Mouse (Mus musculus): ENCODE measurements around the gene Ptprm. TPM values are rescaled to one million over a fixed set of nuclear protein-coding genes. Genes with fewer than 3 reads are reported as not detected.

Ptprm gene
- polyA plus RNA-seq, 1 experiment from 2014 or later, result 9.0 TPM

GRCm38 (mm10) chr17:67178686-67179265, 175.5 kb downstream of the Ptprm start:
- no peak for DNase-seq (ENCODE audit: low spot score)
- 64% methylated on average over 5 of the region's 5 CpGs for WGBS

GRCm38 (mm10) chr17:67175836-67176235, 178.4 kb downstream of the Ptprm start:
- Histone ChIP-seq H3K4me1 (no peaks in the 10 kb centered on the region), H3K4me3 (no peak overlapping the region), H3K27me3 (ENCODE audit: low read depth, poor library complexity, severe bottlenecking) (no peaks in the 10 kb centered on the region), H3K27ac (no peak overlapping the region), H3K36me3 (no peaks in the 10 kb centered on the region), H3K9me3 (replicated peaks) (no peaks in the 10 kb centered on the region)
- peak; percentile 37 for DNase-seq (ENCODE audit: low spot score)
- 60% methylated on average over 2 of the region's 2 CpGs for WGBS

More at GRCm38 (mm10) chr17:67178686-67179265, 175.5 kb downstream of the Ptprm start:
- H3K27me3 ChIP-seq (ENCODE audit: low read depth, poor library complexity, severe bottlenecking), result no peaks in the 10 kb centered on the region
- H3K4me3 ChIP-seq, result no peak overlapping the region
- H3K27ac ChIP-seq, result no peak overlapping the region
- H3K4me1 ChIP-seq, result no peaks in the 10 kb centered on the region
- no peaks in the 10 kb centered on the region for H3K9me3 ChIP-seq (replicated peaks)
- H3K36me3 ChIP-seq, result no peaks in the 10 kb centered on the region

- DNase-seq (ENCODE audit: low spot score), result no peak
- 90% methylated on average over 2 of the region's 2 CpGs for WGBS
- no peaks in the 10 kb centered on the region for H3K27me3 ChIP-seq (ENCODE audit: low read depth, poor library complexity, severe bottlenecking)
Observed at GRCm38 (mm10) chr17:67171353-67171752, 182.9 kb downstream of the Ptprm start.

GRCm38 (mm10) chr17:67170696-67171095, 183.6 kb downstream of the Ptprm start:
- Histone ChIP-seq H3K27ac (no peak overlapping the region), H3K4me1 (no peaks in the 10 kb centered on the region), H3K4me3 (no peak overlapping the region), H3K9me3 (replicated peaks) (no peaks in the 10 kb centered on the region), H3K36me3 (no peaks in the 10 kb centered on the region), H3K27me3 (ENCODE audit: low read depth, poor library complexity, severe bottlenecking) (no peaks in the 10 kb centered on the region)
- no peak for DNase-seq (ENCODE audit: low spot score)
- 93% methylated on average over 7 of the region's 7 CpGs for WGBS

More at GRCm38 (mm10) chr17:67171353-67171752, 182.9 kb downstream of the Ptprm start:
- no peaks in the 10 kb centered on the region for H3K4me1 ChIP-seq
- no peak overlapping the region for H3K27ac ChIP-seq
- H3K4me3 ChIP-seq, result no peak overlapping the region
- H3K9me3 ChIP-seq (replicated peaks), result no peaks in the 10 kb centered on the region
- no peaks in the 10 kb centered on the region for H3K36me3 ChIP-seq

GRCm38 (mm10) chr17:67165876-67166275, 188.4 kb downstream of the Ptprm start:
- WGBS, result 89% methylated on average over 2 of the region's 2 CpGs
- no peaks in the 10 kb centered on the region for H3K27me3 ChIP-seq (ENCODE audit: low read depth, poor library complexity, severe bottlenecking)
- no peak for DNase-seq (ENCODE audit: low spot score)
- no peak overlapping the region for H3K4me3 ChIP-seq
- H3K27ac ChIP-seq, result no peak overlapping the region
- no peaks in the 10 kb centered on the region for H3K9me3 ChIP-seq (replicated peaks)
- H3K36me3 ChIP-seq, result no peaks in the 10 kb centered on the region
- H3K4me1 ChIP-seq, result no peaks in the 10 kb centered on the region

GRCm38 (mm10) chr17:67159611-67160010, 194.6 kb downstream of the Ptprm start:
- Histone ChIP-seq H3K27ac (no peak overlapping the region), H3K36me3 (no peaks in the 10 kb centered on the region), H3K9me3 (replicated peaks) (no peaks in the 10 kb centered on the region), H3K4me1 (no peaks in the 10 kb centered on the region), H3K27me3 (ENCODE audit: low read depth, poor library complexity, severe bottlenecking) (no peaks in the 10 kb centered on the region), H3K4me3 (no peak overlapping the region)
- WGBS, result 64% methylated on average over 8 of the region's 8 CpGs
- no peak for DNase-seq (ENCODE audit: low spot score)

- H3K9me3 ChIP-seq (replicated peaks), result no peaks in the 10 kb centered on the region
- no peaks in the 10 kb centered on the region for H3K27me3 ChIP-seq (ENCODE audit: low read depth, poor library complexity, severe bottlenecking)
- no peak overlapping the region for H3K4me3 ChIP-seq
- H3K27ac ChIP-seq, result no peak overlapping the region
- WGBS, result 92% methylated on average over 7 of the region's 7 CpGs
- no peaks in the 10 kb centered on the region for H3K36me3 ChIP-seq
- no peak for DNase-seq (ENCODE audit: low spot score)
- H3K4me1 ChIP-seq, result no peaks in the 10 kb centered on the region
Observed at GRCm38 (mm10) chr17:67157089-67157752, 197.0 kb downstream of the Ptprm start.

- Histone ChIP-seq H3K4me3 (no peak overlapping the region), H3K36me3 (no peaks in the 10 kb centered on the region), H3K27me3 (ENCODE audit: low read depth, poor library complexity, severe bottlenecking) (no peaks in the 10 kb centered on the region), H3K27ac (no peak overlapping the region), H3K9me3 (replicated peaks) (no peaks in the 10 kb centered on the region), H3K4me1 (no peaks in the 10 kb centered on the region)
- WGBS, result 91% methylated on average over 3 of the region's 3 CpGs
- DNase-seq (ENCODE audit: low spot score), result no peak
Observed at GRCm38 (mm10) chr17:67152218-67152617, 202.0 kb downstream of the Ptprm start.

- Histone ChIP-seq H3K27ac (no peak overlapping the region), H3K4me1 (no peaks in the 10 kb centered on the region), H3K4me3 (no peak overlapping the region), H3K9me3 (replicated peaks) (no peaks in the 10 kb centered on the region), H3K27me3 (ENCODE audit: low read depth, poor library complexity, severe bottlenecking) (no peaks in the 10 kb centered on the region), H3K36me3 (no peaks in the 10 kb centered on the region)
- no peak for DNase-seq (ENCODE audit: low spot score)
- WGBS, result 88% methylated on average over 2 of the region's 2 CpGs
Observed at GRCm38 (mm10) chr17:67150441-67150840, 203.8 kb downstream of the Ptprm start.

GRCm38 (mm10) chr17:67142183-67142756, 212.0 kb downstream of the Ptprm start:
- Histone ChIP-seq H3K27ac (no peak overlapping the region), H3K27me3 (ENCODE audit: low read depth, poor library complexity, severe bottlenecking) (no peaks in the 10 kb centered on the region), H3K4me3 (no peak overlapping the region), H3K4me1 (no peaks in the 10 kb centered on the region), H3K36me3 (no peaks in the 10 kb centered on the region), H3K9me3 (replicated peaks) (no peaks in the 10 kb centered on the region)
- WGBS, result 83% methylated on average over 4 of the region's 4 CpGs
- peak; percentile 23 for DNase-seq (ENCODE audit: low spot score)

- peak; percentile 42 for DNase-seq (ENCODE audit: low spot score)
- Histone ChIP-seq H3K27me3 (ENCODE audit: low read depth, poor library complexity, severe bottlenecking) (no peaks in the 10 kb centered on the region), H3K27ac (no peak overlapping the region), H3K4me3 (no peak overlapping the region), H3K36me3 (no peaks in the 10 kb centered on the region), H3K4me1 (no peaks in the 10 kb centered on the region), H3K9me3 (replicated peaks) (no peaks in the 10 kb centered on the region)
- 39% methylated on average over 1 of the region's 1 CpGs for WGBS
Observed at GRCm38 (mm10) chr17:67140502-67140901, 213.8 kb downstream of the Ptprm start.

GRCm38 (mm10) chr17:67138981-67139380, 215.3 kb downstream of the Ptprm start:
- Histone ChIP-seq H3K27me3 (ENCODE audit: low read depth, poor library complexity, severe bottlenecking) (no peaks in the 10 kb centered on the region), H3K9me3 (replicated peaks) (no peaks in the 10 kb centered on the region), H3K27ac (no peak overlapping the region), H3K4me1 (no peaks in the 10 kb centered on the region), H3K36me3 (no peaks in the 10 kb centered on the region), H3K4me3 (no peak overlapping the region)
- 87% methylated on average over 12 of the region's 12 CpGs for WGBS
- DNase-seq (ENCODE audit: low spot score), result peak; percentile 30

- H3K27ac ChIP-seq, result no peak overlapping the region
- no peaks in the 10 kb centered on the region for H3K27me3 ChIP-seq (ENCODE audit: low read depth, poor library complexity, severe bottlenecking)
- H3K4me3 ChIP-seq, result no peak overlapping the region
- H3K9me3 ChIP-seq (replicated peaks), result no peaks in the 10 kb centered on the region
- peak; percentile 25 for DNase-seq (ENCODE audit: low spot score)
- H3K4me1 ChIP-seq, result peaks cover 10% of the 10 kb centered on the region
- 90% methylated on average over 7 of the region's 7 CpGs for WGBS
- H3K36me3 ChIP-seq, result no peaks in the 10 kb centered on the region
Observed at GRCm38 (mm10) chr17:67136876-67137275, 217.4 kb downstream of the Ptprm start.
